Comparison of ENCODE assay signal across 14 mouse cellular contexts in the genomic region with DNA sequence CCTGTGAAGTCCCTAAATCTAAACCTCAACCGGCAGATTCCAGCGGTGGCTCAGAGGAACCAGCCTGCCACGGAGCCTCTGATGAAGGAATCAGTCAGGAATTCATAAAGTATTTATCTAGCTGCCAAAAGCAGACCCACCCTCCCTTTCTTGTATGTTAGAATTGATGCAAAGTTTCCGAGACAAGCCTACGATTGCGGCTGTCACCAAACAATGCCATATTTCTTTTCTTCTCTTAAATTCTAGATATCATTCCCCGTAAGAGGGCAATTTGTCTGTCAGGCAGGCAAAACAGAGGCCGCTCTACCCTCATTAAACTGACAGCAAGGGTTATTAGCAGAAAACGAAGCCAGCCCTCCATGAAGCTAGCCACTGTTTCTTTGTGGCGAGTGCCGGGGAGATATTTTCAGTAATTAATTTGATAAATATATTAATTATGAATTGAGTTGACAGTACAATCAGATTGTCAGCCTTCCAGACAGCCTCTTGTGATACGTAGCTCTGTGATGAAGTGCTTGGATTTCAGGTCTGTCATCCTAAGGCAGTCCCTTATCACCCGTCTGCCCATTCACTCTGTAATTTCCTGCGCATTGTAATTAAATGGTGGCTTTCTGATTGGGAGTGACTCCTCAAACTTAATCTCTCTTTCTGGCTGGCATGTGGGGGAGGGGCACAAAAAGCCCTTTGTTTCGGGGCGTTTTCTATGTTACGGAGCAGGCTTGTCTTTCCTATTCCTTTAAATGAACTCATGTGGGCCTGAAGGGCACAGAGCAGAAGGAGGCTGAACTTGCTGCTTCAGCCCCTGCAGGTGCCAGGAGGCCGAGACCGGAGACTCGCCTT.
DNase-seq lines count a peak whose midpoint lies in the region; ATAC-seq and TF ChIP-seq lines count a peak whose summit lies in the region.
"Had no signal": no experiment of that assay in that cellular context is flagged by ENCODE, and none has a peak within 500 bp of the region (broad histone marks: within the 10 kb centered on the region; RNA-seq: fewer than 3 reads in every experiment).

No protein-coding gene starts in this region.

- TF ChIP-seq POLR2A in limb, embryonic 14.5 days (IDR thresholded peaks at IDR 0.05; ENCODE audit: borderline replicate concordance, extremely low read depth, insufficient read depth, insufficient read length) = no peak

- H3K4me2 ChIP-seq in forebrain, embryonic 11.5 days (ENCODE audit: low read depth, low read length, severe bottlenecking) = 0 out of 2 replicates have a peak overlapping the region, but pooled peaks have one; percentile 21
- peak overlapping the region; percentile 12; the same call in 1 of the 2 replicates for H3K4me2 ChIP-seq in forebrain, embryonic 13.5 days
- no peak overlapping the region for H3K4me2 ChIP-seq in limb, embryonic 14.5 days (replicated peaks; ENCODE audit: low read depth, low read length, severe bottlenecking)
- peak overlapping the region; percentile 21; the same call in 1 of the 2 replicates for H3K4me2 ChIP-seq in neural tube, embryonic 14.5 days (ENCODE audit: low read depth, low read length)

- no peak overlapping the region for H3K27ac ChIP-seq in forebrain, embryonic 11.5 days (ENCODE audit: low read depth, low read length)
- H3K27ac ChIP-seq in forebrain, embryonic 10.5 days = no peak overlapping the region
- H3K27ac ChIP-seq in forebrain, embryonic 13.5 days = no peak overlapping the region
- no peak overlapping the region for H3K27ac ChIP-seq in limb, embryonic 14.5 days (replicated peaks; ENCODE audit: low read depth, low read length)
- no peak overlapping the region; the same call in 1 of the 2 replicates for H3K27ac ChIP-seq in neural tube, embryonic 14.5 days (ENCODE audit: low read depth, low read length)

- WGBS in forebrain, embryonic 11.5 days = 44% methylated on average over 20 of the region's 20 CpGs
- 48% methylated on average over 20 of the region's 20 CpGs for WGBS in forebrain, embryonic 10.5 days
- 30% methylated on average over 20 of the region's 20 CpGs for WGBS in forebrain, embryonic 13.5 days
- 33% methylated on average over 20 of the region's 20 CpGs for WGBS in limb, embryonic 14.5 days
- WGBS in neural tube, embryonic 14.5 days = 31% methylated on average over 20 of the region's 20 CpGs

- no peak for DNase-seq in forebrain, embryonic 11.5 days (ENCODE audit: low spot score)
- no peak for DNase-seq in forebrain, embryonic 10.5 days (ENCODE audit: extremely low spot score, low spot score)
- DNase-seq in limb, embryonic 14.5 days (ENCODE audit: low spot score) = peak; percentile 10
- no peak for DNase-seq in MN1 (ENCODE audit: low spot score)
- DNase-seq in adrenal gland, adult 2 months = no peak
- no peak for DNase-seq in urinary bladder, postnatal 25 days (ENCODE audit: low spot score)
- DNase-seq: adrenal gland, adult 8-10 months; cerebellum, adult 11-12 months; gastrocnemius, postnatal 14 days; heart, postnatal 10 days; kidney, postnatal 25 days; lung, adult 18-20 months had no signal

- H3K36me3 ChIP-seq in forebrain, embryonic 11.5 days (ENCODE audit: control insufficient read depth, insufficient read depth, low read length) = no peaks in the 10 kb centered on the region
- H3K36me3 ChIP-seq in forebrain, embryonic 10.5 days (replicated peaks) = no peaks in the 10 kb centered on the region
- no peaks in the 10 kb centered on the region for H3K36me3 ChIP-seq in forebrain, embryonic 13.5 days (ENCODE audit: poor library complexity, severe bottlenecking)
- no peaks in the 10 kb centered on the region for H3K36me3 ChIP-seq in limb, embryonic 14.5 days (ENCODE audit: control insufficient read depth, insufficient read depth, low read length)
- no peaks in the 10 kb centered on the region for H3K36me3 ChIP-seq in neural tube, embryonic 14.5 days (ENCODE audit: control insufficient read depth, insufficient read depth, low read length)

- H3K9me3 ChIP-seq in forebrain, embryonic 11.5 days (ENCODE audit: control insufficient read depth, low read length) = no peaks in the 10 kb centered on the region
- H3K9me3 ChIP-seq in forebrain, embryonic 10.5 days = no peaks in the 10 kb centered on the region
- H3K9me3 ChIP-seq in forebrain, embryonic 13.5 days (replicated peaks) = no peaks in the 10 kb centered on the region
- no peaks in the 10 kb centered on the region for H3K9me3 ChIP-seq in limb, embryonic 14.5 days (ENCODE audit: control insufficient read depth, low read length)
- no peaks in the 10 kb centered on the region for H3K9me3 ChIP-seq in neural tube, embryonic 14.5 days (ENCODE audit: control insufficient read depth, low read length)

- no peak for ATAC-seq in forebrain, embryonic 11.5 days (replicated peaks; ENCODE audit: low FRiP score)
- ATAC-seq in forebrain, embryonic 13.5 days = peak; percentile 48; the same call in 1 of the 2 replicates
- no peak for ATAC-seq in limb, embryonic 14.5 days (ENCODE audit: low FRiP score, low read depth)
- ATAC-seq in neural tube, embryonic 14.5 days (ENCODE audit: low read depth) = no peak; the same call in 1 of the 2 replicates

- no peaks in the 10 kb centered on the region; the same call in 1 of the 2 replicates for H3K27me3 ChIP-seq in forebrain, embryonic 11.5 days (ENCODE audit: control insufficient read depth, insufficient read depth, low read length)
- peaks cover 75% of the 10 kb centered on the region for H3K27me3 ChIP-seq in forebrain, embryonic 10.5 days (ENCODE audit: poor library complexity, severe bottlenecking)
- peaks cover 56% of the 10 kb centered on the region for H3K27me3 ChIP-seq in forebrain, embryonic 13.5 days
- H3K27me3 ChIP-seq in limb, embryonic 14.5 days (ENCODE audit: control insufficient read depth, insufficient read depth, low read length) = no peaks in the 10 kb centered on the region
- H3K27me3 ChIP-seq in neural tube, embryonic 14.5 days (ENCODE audit: control insufficient read depth, insufficient read depth, low read length) = no peaks in the 10 kb centered on the region

- no peak overlapping the region for H3K4me3 ChIP-seq in forebrain, embryonic 11.5 days (ENCODE audit: low read depth, low read length)
- no peak overlapping the region for H3K4me3 ChIP-seq in forebrain, embryonic 10.5 days
- no peak overlapping the region for H3K4me3 ChIP-seq in forebrain, embryonic 13.5 days
- H3K4me3 ChIP-seq in limb, embryonic 14.5 days (replicated peaks; ENCODE audit: low read length) = no peak overlapping the region
- H3K4me3 ChIP-seq in neural tube, embryonic 14.5 days (ENCODE audit: low read depth, low read length) = no peak overlapping the region

- peak overlapping the region; percentile 23; the same call in 1 of the 2 replicates for H3K9ac ChIP-seq in forebrain, embryonic 11.5 days (ENCODE audit: low read length)
- H3K9ac ChIP-seq in forebrain, embryonic 13.5 days = no peak overlapping the region
- H3K9ac ChIP-seq in limb, embryonic 14.5 days (ENCODE audit: low read depth, low read length, severe bottlenecking) = no peak overlapping the region
- H3K9ac ChIP-seq in neural tube, embryonic 14.5 days (replicated peaks; ENCODE audit: low read depth, low read length) = no peak overlapping the region

- H3K4me1 ChIP-seq in forebrain, embryonic 11.5 days (replicated peaks; ENCODE audit: control insufficient read depth, insufficient read depth, low read length) = peaks cover 6% of the 10 kb centered on the region; the same call in 1 of the 2 replicates
- peaks cover 33% of the 10 kb centered on the region for H3K4me1 ChIP-seq in forebrain, embryonic 10.5 days
- peaks cover 5% of the 10 kb centered on the region; the same call in 1 of the 2 replicates for H3K4me1 ChIP-seq in forebrain, embryonic 13.5 days
- H3K4me1 ChIP-seq in limb, embryonic 14.5 days (ENCODE audit: control insufficient read depth, insufficient read depth, low read length) = no peaks in the 10 kb centered on the region; the same call in 1 of the 2 replicates
- H3K4me1 ChIP-seq in neural tube, embryonic 14.5 days (ENCODE audit: control insufficient read depth, insufficient read depth, low read length) = peaks cover 11% of the 10 kb centered on the region
